Comparison of ENCODE assay signal across 17 mouse cellular contexts in genomic region chr4:118221261-118221660, GRCm38 (mm10). TPM values are rescaled to one million over a fixed set of nuclear protein-coding genes. Genes with fewer than 3 reads are reported as not detected.
DNase-seq lines count a peak whose midpoint lies in the region; ATAC-seq and TF ChIP-seq lines count a peak whose summit lies in the region.
"Had no signal": no experiment of that assay in that cellular context is flagged by ENCODE, and none has a peak within 500 bp of the region (broad histone marks: within the 10 kb centered on the region; RNA-seq: fewer than 3 reads in every experiment).

No protein-coding gene starts in this region.

- no peak overlapping the region for H3K4me3 ChIP-seq in lung, postnatal 0 days (ENCODE audit: low read depth, low read length)
- H3K4me3 ChIP-seq: embryonic facial prominence, embryonic 13.5 days; forebrain, embryonic 10.5 days; heart, embryonic 15.5 days; hindbrain, embryonic 12.5 days; midbrain, embryonic 12.5 days had no signal

- WGBS in lung, postnatal 0 days = 66% methylated on average over 7 of the region's 7 CpGs

- no peak overlapping the region for H3K27ac ChIP-seq in lung, postnatal 0 days (ENCODE audit: low read length)
- H3K27ac ChIP-seq: embryonic facial prominence, embryonic 13.5 days; forebrain, embryonic 10.5 days; heart, embryonic 15.5 days; hindbrain, embryonic 12.5 days; midbrain, embryonic 12.5 days had no signal

- no peak overlapping the region for H3K9ac ChIP-seq in lung, postnatal 0 days (replicated peaks; ENCODE audit: low read depth)
- H3K9ac ChIP-seq: heart, embryonic 15.5 days; hindbrain, embryonic 12.5 days; midbrain, embryonic 12.5 days had no signal

- peaks cover 17% of the 10 kb centered on the region for H3K36me3 ChIP-seq in lung, postnatal 0 days (ENCODE audit: insufficient read depth, low read length)

- H3K4me1 ChIP-seq in lung, postnatal 0 days (ENCODE audit: insufficient read depth, low read depth, low read length) = no peaks in the 10 kb centered on the region
- H3K4me1 ChIP-seq: embryonic facial prominence, embryonic 13.5 days; forebrain, embryonic 10.5 days; heart, embryonic 15.5 days; hindbrain, embryonic 12.5 days; midbrain, embryonic 12.5 days had no signal

- H3K4me2 ChIP-seq in lung, postnatal 0 days (replicated peaks; ENCODE audit: low read depth, low read length) = no peak overlapping the region
- H3K4me2 ChIP-seq: embryonic facial prominence, embryonic 13.5 days; heart, embryonic 15.5 days; hindbrain, embryonic 12.5 days; midbrain, embryonic 12.5 days had no signal

- DNase-seq in lung, postnatal 0 days (ENCODE audit: low spot score) = no peak
- DNase-seq in lung, adult 18-20 months = no peak
- peak; percentile 62 for DNase-seq in MEL-GATA-1-ER (ENCODE audit: extremely low read depth, low read depth)
- DNase-seq in kidney, postnatal 14 days = peak; percentile 49
- DNase-seq in yolk sac, embryonic 10.5 days (ENCODE audit: low spot score) = peak; percentile 53
- DNase-seq in ovary, postnatal 36 days (ENCODE audit: low spot score) = no peak
- DNase-seq in Muller cell, postnatal 12 days (ENCODE audit: inconsistent ontology term) = no peak
- DNase-seq: adrenal gland, postnatal 25 days; cerebellum, postnatal 14 days; lung, postnatal 14 days; thymus, postnatal 36 days had no signal

- peak; percentile 32 for ATAC-seq in lung, postnatal 0 days
- ATAC-seq: intestine, embryonic 16.5 days had no signal

- no peak for TF ChIP-seq CTCF in lung, postnatal 0 days (IDR thresholded peaks at IDR 0.05)

- no peaks in the 10 kb centered on the region for H3K9me3 ChIP-seq in lung, postnatal 0 days (ENCODE audit: low read length)
- H3K9me3 ChIP-seq: embryonic facial prominence, embryonic 13.5 days; forebrain, embryonic 10.5 days; heart, embryonic 15.5 days; hindbrain, embryonic 12.5 days; midbrain, embryonic 12.5 days had no signal

- H3K27me3 ChIP-seq in lung, postnatal 0 days (replicated peaks; ENCODE audit: insufficient read depth, low read length) = no peaks in the 10 kb centered on the region
- H3K27me3 ChIP-seq: embryonic facial prominence, embryonic 13.5 days; heart, embryonic 15.5 days; hindbrain, embryonic 12.5 days; midbrain, embryonic 12.5 days had no signal

- no peak for TF ChIP-seq EP300 in lung, postnatal 0 days (IDR thresholded peaks at IDR 0.05)

RNA-seq across cellular contexts. Expression of gene Kdm4a, which starts 41.4 kb away (rescaled TPM):
- polyA plus RNA-seq in lung, postnatal 0 days (2015; fragmentation: Nextera tagmentation; extraction: Ambion mirVana) = 20.3 and 23.4 TPM in 2 replicates

Comparison
In these comparisons a context has a peak if more than half of its experiments do, and no peak if none do; other contexts are left out.
1. DNase-seq: peak in MEL-GATA-1-ER (single experiment), kidney, postnatal 14 days (single experiment) and yolk sac, embryonic 10.5 days (single experiment); none in lung, postnatal 0 days (single experiment), lung, adult 18-20 months (0 of 2), ovary, postnatal 36 days (single experiment) and Muller cell, postnatal 12 days (single experiment).